Mouse (Mus musculus) thymus, adult 18-20 months (tissue): ENCODE results near the gene Gpatch1.
A peak's percentile ranks its signal among the peaks of the same experiment; 100 is the strongest.

ENCODE experiments used
- DNase-seq, 2 experiments: peaks; one replicate each; pipeline ENCODE4 v3.0.0; 2022; ENCODE audit warnings: mixed read lengths in 2 of 2

Gpatch1 gene

DNA sequence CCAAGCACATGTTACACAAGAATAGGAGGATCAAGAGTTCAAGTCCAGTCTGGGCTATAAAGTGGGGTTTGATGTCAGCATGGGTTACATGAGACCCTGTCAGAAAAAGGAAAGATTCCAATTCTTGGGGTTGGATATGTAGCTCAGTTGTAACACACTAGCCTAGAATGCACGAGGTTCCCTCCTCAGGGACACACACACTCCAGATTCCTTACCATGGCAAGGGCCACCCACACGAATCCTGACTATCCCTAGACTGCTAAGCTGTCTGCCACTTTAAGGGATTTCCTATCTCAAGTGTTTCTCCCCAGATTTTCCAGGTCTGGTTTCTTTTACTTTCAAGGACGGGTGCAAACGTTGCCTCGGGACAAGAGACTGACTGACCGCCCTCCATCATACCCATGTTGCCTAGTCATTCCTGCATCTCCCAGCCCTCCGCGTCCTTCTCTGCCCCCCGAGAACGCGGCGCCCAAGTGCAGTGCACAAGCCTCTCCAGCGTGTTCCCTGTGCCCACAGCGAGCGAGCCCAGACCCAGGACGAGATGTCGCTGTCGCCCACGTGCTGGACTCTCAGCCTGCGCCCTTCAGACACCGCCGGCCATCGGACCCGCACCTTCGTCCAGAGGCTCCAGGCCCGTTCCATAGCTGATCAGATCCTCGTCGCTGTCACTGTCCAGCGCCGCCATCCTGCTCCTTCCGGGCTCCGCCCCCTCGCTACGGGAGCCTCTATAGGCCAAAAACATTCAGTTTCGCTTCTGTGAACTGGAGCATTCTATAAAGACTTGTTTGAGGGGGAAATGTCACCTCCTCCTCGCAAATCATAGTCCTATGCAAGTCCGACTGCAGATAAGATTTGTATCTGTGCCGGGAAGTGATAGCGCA lies at the start of gene Gpatch1:
Gpatch1 (minus strand) TSS at position 712 of the 881 bp plus-strand sequence.
- peak; percentile 75 to 82 for DNase-seq

DNA sequence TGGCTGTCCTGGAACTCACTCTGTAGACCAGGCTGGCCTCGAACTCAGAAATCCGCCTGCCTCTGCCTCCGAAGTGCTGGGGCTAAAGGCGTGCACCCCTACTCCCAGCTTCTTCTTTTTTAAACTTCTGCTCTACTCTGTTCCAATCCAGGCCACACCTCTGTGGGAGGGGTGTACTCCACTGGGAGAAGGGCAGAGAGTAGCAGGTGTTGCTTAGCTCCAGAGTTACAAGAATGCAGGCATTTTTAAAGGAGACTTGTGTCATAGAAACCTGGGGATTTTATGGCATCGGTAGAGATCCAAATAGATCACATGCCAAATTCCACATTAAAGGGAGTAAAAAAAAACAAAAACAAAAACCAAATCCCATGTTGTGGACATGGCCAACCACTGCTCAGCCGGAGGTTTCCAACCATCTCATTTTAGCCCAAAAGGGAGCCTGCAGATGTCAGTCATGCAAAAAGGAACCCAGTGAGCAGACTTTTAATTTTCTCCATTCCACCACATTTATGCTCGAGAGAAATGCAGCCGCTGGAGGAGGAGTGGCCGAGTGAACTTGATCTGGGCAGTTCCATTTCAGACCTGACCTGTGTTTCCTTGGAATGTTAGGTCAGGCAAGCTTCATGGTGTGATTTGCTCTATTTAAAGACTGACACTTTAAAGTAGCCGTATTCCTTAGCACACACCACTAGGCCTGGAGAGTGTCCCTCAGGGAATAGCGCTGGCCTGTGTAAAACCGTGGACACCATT lies 47.1 kb upstream of the Gpatch1 start:
- DNase-seq: no peak

DNA sequence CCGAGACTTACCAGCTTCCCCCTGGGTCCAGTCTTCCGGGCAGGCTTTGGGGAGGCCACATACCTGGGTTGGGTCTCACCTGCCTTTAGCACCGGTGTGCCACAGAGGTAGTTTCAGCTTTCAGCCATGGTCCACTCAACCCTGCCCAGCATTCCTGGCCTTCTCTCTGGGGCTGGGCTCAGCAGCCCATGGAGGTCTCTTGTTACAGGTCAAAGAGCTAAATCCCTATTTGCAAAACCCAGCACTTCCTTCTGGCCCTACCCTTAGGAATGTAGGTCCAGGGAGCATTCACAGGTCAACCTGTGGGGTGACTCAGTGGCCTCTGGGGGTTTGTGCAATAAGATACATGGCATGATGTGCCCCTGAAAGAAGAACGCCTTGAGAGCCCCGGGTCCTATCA lies 44.6 kb upstream of the Gpatch1 start:
- DNase-seq: no peak

DNA sequence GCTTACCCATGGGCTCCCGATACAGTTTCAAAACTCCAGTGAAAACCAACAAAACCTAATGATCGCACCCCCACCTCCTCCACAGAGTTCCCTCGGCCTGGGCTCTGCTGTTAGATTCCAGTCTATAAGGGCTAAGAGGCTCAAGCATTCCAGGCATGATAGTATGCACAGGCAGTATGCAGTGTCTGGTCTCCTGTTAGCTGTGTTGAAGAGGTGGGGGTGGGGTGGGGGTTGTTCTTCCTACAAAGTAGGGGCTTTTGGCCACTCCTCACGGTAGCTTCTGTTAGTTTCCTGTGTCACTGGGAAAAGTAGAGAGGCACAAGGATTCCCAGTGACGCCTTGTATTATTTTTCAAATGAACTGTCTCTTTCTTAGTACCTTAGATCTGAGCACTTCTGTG lies 44.0 kb upstream of the Gpatch1 start:
- DNase-seq: no peak

DNA sequence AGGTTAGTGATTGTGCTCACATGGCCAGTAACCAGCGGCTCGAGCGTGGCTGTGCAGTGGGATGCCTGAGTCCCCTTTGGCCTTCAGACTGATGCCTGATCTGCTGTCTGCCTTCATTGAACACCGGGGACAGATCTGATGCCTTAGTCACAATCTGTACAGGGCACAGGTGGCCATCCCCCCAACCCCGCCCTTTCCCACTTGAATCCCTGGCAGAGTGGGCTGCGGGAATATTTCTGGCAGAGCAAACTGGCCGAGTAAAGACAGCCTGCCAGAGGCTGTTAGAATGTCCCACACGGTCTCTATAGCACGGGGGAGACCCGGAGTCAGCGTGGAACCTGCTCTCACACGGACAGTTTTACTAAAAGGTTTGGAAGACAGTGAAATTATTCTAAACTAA lies 39.4 kb upstream of the Gpatch1 start:
- no peak for DNase-seq

DNA sequence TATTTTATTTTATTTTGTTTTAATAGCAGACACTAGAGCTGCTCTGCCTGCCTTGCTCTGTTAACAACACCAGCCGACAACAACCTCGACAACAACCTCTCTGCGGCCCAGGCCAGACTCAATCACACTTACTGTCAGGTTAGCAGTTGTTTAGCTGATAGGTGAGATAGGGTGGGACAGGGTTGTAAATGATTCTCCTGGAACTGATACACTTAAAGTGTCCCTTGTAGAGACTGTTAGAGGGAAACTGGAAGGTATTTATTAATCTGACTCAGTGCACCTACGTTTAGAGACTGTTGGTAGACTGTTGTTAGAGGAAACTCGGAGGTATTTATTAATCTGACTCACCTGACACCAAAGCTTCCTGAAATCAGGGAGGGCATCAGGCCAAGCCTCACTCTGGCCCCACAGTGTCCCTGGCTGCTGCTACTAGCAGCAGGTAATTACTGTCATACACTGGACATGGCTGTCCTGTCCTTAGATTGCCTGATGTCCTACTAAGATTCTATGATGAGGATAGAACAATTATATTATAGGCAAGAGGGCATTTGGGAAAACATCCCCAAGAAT lies 37.1 kb upstream of the Gpatch1 start:
- no peak for DNase-seq

DNA sequence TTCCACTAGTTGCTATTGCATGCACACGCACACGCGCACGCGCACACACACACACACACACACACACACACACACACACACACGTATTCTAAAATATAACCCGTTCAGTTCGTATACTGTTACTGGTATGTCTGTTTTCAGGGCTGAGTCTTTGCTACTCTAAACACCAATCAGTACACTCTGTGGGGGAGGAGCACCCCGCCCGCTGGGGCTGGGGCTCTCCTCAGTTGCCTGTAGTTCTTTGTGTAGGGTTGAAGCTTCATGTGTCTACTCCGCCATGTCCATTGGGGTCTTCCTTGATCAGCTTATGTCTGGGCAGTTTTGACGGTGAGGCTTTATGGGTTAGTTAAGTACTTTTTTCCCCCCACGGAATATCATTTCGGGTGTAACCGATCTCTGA lies 35.1 kb upstream of the Gpatch1 start:
- no peak for DNase-seq

DNA sequence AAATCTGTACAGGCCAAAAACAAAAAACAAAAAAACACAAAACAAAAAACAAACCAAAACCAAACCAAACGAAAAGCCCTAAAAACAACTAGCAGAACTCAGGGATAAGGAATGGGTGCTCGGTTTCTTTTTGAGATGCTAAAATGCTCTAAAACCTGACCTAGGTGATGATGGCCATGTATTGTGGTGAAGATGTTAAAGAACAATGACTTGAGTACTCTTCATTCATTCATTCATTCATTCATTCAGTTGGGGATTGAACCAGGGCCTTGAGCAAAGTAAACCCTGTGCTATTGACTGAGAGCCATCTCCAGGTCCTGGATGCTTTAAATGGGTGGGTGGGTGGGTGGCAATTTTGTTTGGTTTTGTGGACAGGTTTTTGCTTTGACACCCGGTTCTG lies 32.9 kb upstream of the Gpatch1 start:
- DNase-seq: no peak

DNA sequence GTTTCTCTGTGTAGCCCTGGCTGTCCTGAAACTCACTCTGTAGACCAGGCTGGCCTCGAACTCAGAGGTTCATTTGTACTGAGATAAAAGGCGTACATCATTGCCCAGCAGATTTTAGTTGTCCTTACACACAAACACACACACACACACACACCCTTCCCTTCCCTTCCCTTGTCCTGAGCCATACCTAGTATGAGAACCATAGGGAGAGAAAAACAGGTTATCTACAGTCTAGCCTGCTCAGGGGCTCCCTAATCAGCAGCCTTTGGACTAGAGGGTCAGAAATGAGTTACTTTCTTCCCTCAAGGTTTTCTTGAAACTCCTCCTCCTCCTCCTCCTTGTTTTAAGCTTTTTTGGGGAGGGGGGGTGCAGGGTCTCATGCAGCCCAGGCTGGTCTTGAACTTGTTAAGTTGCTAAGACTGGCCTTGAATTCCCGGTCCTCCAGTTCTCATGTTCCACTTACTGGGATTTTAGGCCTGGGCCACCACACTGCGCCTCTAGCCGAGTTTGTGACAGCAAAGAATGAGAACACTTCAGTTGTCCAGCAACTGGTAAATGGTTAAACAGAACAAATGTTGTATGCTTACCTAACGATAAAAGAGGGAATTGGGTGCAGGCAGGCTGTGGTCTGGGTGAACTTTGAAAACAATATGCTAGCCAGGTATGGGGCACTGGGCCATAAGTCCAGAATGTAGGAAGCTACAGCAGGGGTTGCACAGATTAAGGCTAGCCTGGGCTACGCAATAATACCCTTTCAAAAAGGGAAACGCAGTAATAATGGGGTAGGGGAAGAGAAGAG lies 31.8 kb upstream of the Gpatch1 start:
- DNase-seq: no peak

DNA sequence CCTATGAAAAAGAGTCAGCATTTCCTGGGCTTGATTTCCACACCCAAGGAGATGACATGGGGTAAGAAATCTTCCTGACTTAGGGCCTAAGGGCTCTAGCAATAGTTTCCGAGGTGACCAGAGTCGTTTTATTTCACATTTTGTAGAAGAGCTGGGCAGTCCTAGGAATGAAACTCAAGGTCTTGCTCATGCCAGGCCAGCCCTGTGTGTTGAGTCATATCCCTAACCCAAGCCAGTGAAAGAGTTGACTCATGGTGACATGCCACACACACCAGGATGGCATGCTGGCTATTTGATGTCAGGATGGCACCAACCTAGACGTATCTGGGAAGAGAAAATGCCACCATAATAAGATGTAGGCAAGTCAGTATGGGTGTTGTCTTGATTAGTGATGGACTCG lies 30.8 kb upstream of the Gpatch1 start:
- no peak for DNase-seq

DNA sequence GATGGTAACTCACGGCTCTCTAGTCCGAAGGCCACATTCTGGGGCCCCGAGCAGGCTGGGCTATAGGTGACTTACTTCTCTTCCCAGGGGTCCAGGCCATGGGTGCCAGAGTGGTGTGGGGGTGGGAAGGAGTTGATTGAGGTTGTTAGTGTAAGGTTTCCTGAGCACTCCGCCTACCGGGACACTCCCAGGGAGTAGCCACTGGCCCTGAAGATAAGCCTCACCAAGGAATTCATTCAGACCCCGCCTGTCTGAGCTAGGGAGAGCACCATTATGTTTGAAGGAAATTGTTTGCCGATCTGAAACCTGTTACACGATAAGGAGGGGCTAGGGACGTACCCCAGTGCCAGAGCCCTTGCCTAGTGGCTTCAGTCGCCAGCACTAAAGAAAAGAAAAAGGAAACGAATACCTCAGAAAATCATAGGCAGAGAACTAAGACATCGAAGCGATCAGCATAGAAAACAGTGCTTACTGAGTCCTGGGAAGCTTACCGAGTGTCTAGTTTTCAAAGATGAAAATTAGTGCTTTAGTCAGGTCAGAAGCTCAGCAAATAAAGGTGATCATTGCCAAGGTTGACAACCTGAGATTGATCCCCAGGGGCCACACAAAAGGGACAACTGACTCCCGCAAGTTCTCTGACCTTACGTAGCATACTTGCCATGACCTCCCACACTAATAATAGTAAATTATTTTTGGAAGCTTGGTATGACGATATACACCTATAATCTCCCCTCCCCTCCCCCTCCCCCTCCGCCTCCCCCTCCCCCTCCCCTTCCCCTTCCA lies 29.9 kb upstream of the Gpatch1 start:
- no peak for DNase-seq

DNA sequence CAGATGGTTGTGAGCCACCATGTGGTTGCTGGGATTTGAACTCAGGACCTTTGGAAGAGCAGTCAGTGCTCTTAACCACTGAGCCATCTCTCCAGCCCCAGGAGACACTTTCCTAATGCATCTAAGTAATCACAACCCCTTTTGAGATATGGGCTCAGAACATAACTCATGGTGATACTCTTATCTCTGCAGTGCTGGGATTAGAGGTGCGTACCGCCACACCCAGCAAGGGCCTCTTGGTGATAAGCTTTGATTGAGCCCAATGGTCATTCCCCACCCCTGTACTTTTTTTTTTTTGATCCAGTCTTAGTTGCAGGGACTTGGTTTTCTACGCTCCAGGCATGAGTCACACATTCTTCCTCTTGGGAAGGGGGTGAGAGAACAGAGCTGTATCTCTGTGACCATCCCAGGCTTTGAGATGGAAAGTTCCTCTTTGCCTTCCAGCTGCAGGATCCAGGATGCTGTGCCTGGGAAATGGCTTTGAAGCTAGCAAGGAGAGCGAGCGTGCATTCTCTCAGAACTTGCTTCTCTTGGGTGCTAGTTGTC lies 26.6 kb upstream of the Gpatch1 start:
- no peak for DNase-seq

DNA sequence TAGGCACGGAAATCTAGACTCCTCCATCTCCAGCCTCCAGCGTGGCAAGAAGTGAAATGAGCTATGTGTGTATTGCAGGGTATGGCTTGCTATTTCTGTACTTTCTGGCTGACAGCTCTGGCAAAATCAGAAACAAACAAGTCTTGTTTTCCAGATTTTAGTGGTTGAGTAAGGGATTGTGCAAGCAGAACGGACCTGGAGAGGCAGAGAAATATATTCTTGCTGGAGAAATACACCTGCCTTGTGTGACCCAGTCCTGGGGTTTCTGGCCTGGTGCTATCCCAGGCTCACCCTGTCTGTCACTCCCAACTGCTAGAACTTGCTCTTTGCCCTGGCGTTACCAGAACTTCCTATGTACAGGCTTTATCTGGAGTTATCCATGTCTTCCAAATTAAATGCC lies 24.3 kb upstream of the Gpatch1 start:
- DNase-seq: no peak

DNA sequence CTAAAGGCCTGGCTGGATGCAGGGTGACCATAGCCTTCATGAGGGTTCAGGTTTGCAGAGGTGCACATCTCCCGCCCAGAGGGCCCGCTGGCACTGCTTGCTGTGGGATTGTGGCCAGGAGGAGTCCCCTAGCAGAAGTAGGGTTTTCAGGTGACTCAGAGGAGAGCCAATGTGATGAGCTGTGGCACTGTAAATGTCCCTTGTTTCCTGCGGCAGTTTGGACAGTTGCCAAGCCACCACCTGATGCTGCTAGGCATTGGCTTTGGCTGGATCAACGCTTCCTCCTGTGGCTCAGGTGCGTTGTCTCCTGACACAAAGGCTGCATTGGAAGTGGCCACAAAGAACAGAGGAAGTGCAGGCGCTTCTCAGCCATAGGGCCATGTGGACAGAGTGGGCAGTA lies 23.0 kb upstream of the Gpatch1 start:
- DNase-seq: no peak

DNA sequence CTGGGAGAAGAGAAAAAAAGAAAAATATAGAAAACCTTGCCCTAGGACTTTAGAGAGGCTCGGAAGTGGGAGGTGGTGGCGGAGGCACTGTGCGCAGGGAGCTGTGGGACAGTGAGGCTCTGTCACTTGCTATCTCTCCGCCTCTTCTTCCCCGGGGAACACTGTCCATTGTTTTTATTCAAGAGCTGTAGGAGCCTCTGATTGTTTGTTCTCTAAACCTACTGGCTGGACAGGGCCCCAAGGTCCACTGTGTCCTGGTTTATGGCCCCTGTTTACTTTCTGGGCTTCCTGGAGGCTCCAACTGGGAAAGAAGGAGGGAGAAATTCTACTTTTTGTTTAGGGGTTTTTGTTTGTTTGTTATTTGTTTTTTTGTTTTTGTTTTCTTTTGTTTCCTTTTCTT lies 22.0 kb upstream of the Gpatch1 start:
- DNase-seq: no peak

DNA sequence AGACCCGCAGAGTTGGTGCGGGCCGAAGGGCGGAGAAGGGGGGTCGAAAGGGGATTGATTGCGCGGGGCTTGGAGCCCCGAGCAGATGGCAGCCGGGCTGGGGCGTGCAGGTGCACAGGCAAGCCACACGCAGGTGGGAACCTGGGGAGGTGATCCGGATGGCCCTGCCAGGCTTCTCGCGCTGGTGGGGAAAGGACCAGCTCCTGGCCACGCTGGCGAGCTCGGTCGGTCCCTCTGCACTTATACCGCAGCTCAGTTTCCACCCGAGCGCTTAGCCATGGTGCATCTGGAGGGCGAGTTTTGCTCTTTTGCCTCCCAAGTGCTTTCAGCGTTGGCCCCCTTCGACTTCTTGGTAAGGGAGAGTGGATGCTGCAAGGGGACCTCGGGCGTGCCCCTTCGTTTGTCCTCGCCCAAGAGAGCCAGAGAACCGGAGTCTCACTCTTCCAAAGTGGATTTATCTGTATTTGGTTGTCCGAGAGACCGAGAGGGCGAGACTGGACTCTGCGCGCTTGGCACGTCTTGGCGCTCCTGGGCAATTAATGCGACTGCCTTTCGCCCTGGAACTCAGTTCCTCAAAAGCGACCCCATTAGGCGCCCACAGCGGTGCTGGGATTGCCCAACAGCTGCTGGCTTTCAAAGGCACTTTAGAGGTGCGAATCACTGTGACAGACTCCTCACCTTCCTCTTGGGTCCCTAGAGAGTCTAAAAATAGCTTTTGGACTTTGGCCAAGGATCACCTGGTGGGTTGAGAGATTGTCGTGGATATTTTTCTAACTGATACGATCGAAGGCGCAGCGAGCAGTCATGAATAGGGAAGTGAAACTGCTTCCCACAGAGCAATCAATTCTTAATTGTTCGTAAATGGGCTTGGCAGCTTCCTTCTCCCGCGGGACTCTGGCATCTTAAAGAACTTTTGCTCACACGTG lies 16.6 kb upstream of the Gpatch1 start:
- peak in 1 of 2 experiments; percentile 16 for DNase-seq

DNA sequence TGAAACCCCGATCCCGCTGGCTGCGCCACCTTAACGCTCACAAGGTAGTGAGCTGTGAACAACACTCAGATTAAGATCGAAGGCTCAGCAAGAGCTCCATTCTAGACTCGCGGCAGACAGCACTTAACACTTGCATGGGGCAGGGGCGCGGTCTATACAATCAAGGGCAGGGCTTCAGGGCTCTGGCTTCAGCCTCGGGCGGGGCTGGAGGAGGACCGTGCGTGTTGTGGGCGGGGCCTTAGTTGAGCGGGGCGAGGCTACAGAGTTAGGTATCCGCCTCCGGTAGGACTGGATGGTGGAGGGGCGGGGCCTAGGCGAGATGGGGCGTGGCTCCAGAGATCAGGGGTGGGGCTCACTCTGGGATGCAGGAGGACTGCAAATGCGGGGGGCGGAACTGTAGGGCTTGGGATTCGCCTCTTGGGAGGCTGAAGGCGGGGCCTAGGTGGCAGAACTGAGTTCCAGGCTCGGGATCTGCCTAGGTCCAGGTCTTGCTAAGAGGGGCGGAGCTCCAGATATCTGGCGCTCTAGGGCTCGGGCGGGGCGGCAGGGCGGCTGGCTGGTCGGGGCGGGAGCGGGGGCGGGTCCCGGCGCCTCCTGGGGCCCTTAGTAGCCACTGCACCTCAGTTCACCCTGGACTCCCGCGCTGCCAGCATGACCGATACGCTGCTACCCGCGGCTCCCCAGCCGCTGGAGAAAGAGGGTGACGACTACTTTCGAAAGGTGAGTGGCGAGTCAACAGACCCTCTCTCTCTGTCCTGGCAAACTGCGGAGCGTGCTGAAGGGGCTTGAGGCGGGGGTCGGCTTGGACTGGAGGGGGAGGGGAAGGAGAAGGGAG lies 15.7 kb upstream of the Gpatch1 start, which contains the start of gene Rhpn2:
Rhpn2 (plus strand) TSS at position 479 of the 835 bp plus-strand sequence.
- peak; percentile 93 to 95 for DNase-seq

DNA sequence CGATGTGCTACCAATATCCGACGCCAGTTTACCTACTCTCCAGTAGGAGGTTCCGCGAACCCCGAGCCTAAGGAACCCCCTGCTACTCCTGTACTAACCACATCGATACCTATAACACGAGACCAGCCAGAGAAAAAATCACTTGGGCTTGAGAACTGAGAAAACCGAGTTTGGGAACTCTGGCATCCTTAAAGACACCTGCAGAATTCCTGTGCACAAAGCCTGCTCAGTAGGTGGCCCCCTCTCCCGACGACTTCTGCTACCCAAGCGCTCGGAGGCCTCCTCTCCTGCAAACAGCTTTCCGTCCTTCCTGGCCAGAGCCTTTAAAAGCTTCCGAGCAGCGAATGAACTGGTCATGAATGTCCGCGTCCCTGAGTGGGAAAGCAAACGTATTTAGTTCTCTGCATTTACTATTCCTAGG lies 15.0 kb upstream of the Gpatch1 start:
- peak in 1 of 2 experiments; percentile 20 for DNase-seq

DNA sequence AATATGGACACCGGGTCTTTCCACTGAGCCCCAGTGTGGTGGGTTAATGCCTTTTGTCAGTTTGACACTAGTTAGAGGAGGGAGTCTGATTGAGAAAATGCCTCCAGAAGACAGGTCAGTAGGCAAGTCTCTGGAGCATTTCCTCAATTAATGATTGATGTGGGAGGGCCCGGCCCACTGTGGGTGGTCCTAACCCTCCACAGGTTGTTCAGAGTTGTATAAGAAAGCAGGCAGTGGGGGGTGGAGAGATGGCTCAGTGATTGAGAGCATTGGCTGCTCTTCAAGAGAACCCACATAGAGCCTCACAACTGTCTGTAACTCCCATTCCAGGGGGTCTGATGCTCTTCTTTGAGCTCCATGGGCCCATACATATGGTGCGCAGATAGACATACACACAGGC lies 13.3 kb upstream of the Gpatch1 start:
- DNase-seq: no peak
